Mouse (Mus musculus) liver, postnatal 0 days (tissue): ENCODE measurements around the gene Slc4a4.

Experiments used
- CTCF ChIP-seq: sonication (generic); IDR thresholded peaks from 2 replicates; pipeline ENCODE4 v1.5.1; 2016; ENCODE audit warnings: antibody characterized with exemption, low read depth
- EP300 ChIP-seq: IDR thresholded peaks from 2 replicates; pipeline ENCODE4 v1.6.1; 2016; ENCODE audit warnings: antibody characterized with exemption, low read depth, mild to moderate bottlenecking

DNA sequence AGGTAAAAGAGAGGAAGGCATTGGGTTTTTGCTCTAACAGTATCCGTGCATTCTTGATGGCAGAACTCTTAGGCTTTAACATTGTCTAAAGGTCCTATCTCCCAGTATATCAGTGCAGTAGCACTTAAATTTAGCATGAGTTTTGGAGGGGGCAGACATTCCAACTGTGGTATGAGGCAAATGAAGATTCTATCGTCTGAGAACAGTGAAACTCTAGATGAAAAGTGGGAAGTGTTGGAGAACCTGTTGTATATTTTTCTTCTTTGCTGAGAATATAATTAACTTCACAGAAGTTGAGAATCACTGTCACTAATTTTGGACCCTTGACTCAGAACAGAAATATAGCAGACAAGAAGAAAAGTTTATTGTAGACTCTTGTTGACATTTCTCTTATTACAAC lies 128.2 kb downstream of the Slc4a4 start:
- TF ChIP-seq CTCF (no peak), EP300 (no peak)
